Mouse (Mus musculus): ENCODE measurements around the gene Lrrc27.
A peak's percentile ranks its signal among the peaks of the same experiment; 100 is the strongest.

Gene Lrrc27

GRCm38 (mm10) chr7:139273397-139273719, 60.6 kb downstream of the Lrrc27 start:
- DNase-seq (ENCODE audit: low read depth, low spot score) = peak; percentile 25

GRCm38 (mm10) chr7:139275586-139275985, 62.8 kb downstream of the Lrrc27 start:
- DNase-seq (ENCODE audit: low read depth, low spot score) = no peak

- no peak for DNase-seq (ENCODE audit: low read depth, low spot score)
Measured at GRCm38 (mm10) chr7:139276150-139276549, 63.4 kb downstream of the Lrrc27 start.

- DNase-seq (ENCODE audit: low read depth, low spot score) = no peak
Measured at GRCm38 (mm10) chr7:139277536-139277935, 64.7 kb downstream of the Lrrc27 start.

GRCm38 (mm10) chr7:139279571-139279970, 66.8 kb downstream of the Lrrc27 start:
- no peak for DNase-seq (ENCODE audit: low read depth, low spot score)

- DNase-seq (ENCODE audit: low read depth, low spot score) = no peak
Measured at GRCm38 (mm10) chr7:139280044-139280443, 67.3 kb downstream of the Lrrc27 start.

- no peak for DNase-seq (ENCODE audit: low read depth, low spot score)
Measured at GRCm38 (mm10) chr7:139281195-139281594, 68.4 kb downstream of the Lrrc27 start.

- DNase-seq (ENCODE audit: low read depth, low spot score) = no peak
Measured at GRCm38 (mm10) chr7:139282037-139282436, 69.2 kb downstream of the Lrrc27 start.

- no peak for DNase-seq (ENCODE audit: low read depth, low spot score)
Measured at GRCm38 (mm10) chr7:139285295-139285943, 72.6 kb downstream of the Lrrc27 start.

GRCm38 (mm10) chr7:139288540-139288939, 75.8 kb downstream of the Lrrc27 start:
- no peak for DNase-seq (ENCODE audit: low read depth, low spot score)

Data from CD4-positive, CD25-positive, alpha-beta regulatory T cell, adult 2 months (primary cell).